Mouse (Mus musculus) liver, embryonic 13.5 days (tissue): ENCODE results near the gene Kif1c. TPM values are rescaled to one million over a fixed set of nuclear protein-coding genes. Genes with fewer than 3 reads are reported as not detected.
"Not testable (repeated sequence)": the region's sequence is repeated elsewhere in the genome, so short reads cannot be mapped to it uniquely, and the experiment has no call there.

Source experiments
- ATAC-seq: fragments of 200-750 bp; cut with Nextera tagmentation; 2 replicates; pipeline ENCODE4 v1.8.0; 2017; ENCODE audit warnings: low read depth, mild to moderate bottlenecking, moderate number of reproducible peaks, moderate library complexity
- DNase-seq: peaks from one replicate; pipeline ENCODE4 v3.0.0; 2022
- H3K27ac ChIP-seq: fragments of 300-500 bp; sonication (generic); 2 replicates; pipeline ENCODE4 v1.5.1; 2015; ENCODE audit warnings: moderate library complexity, mild to moderate bottlenecking, inconsistent platforms
- H3K27me3 ChIP-seq: fragments of 300-500 bp; sonication (generic); 2 replicates; pipeline ENCODE4 v1.6.1; 2015; ENCODE audit warnings: mild to moderate bottlenecking, inconsistent platforms
- H3K36me3 ChIP-seq: fragments of 300-500 bp; sonication (generic); 2 replicates; pipeline ENCODE4 v1.6.1; 2015; ENCODE audit warnings: mild to moderate bottlenecking, inconsistent platforms
- H3K4me1 ChIP-seq: fragments of 300-500 bp; sonication (generic); replicated peaks from 2 replicates; pipeline ENCODE4 v1.6.1; 2015; ENCODE audit warnings: inconsistent platforms
- H3K4me2 ChIP-seq: fragments of 300-500 bp; sonication (generic); 2 replicates; pipeline ENCODE4 v1.6.1; 2015; ENCODE audit warnings: inconsistent platforms, mild to moderate bottlenecking, moderate library complexity
- H3K4me3 ChIP-seq: fragments of 300-500 bp; sonication (generic); replicated peaks from 2 replicates; pipeline ENCODE4 v1.5.1; 2015; ENCODE audit warnings: mild to moderate bottlenecking, inconsistent platforms
- H3K9ac ChIP-seq: fragments of 300-500 bp; sonication (generic); 2 replicates; pipeline ENCODE4 v1.6.1; 2015; ENCODE audit warnings: mild to moderate bottlenecking, inconsistent platforms
- H3K9me3 ChIP-seq: fragments of 300-500 bp; sonication (generic); replicated peaks from 2 replicates; pipeline ENCODE4 v1.6.1; 2016; ENCODE audit warnings: inconsistent platforms
- WGBS: fragments of 180-500 bp; shearing (Covaris S2); methylation state at CpG from one replicate; pipeline ENCODE4 v1.1.7; 2015; ENCODE audit not compliant: insufficient replicate concordance; 5-methylcytosine and 5-hydroxymethylcytosine counted together
- microRNA-seq: library from miRNA; unstranded; fragments of <30 nt; microRNA quantifications from one replicate; pipeline ENCODE4, GENCODE M21; 2016
- polyA plus RNA-seq: library from polyadenylated mRNA; unstranded; fragments of >200 nt; fragmentation: Nextera tagmentation; extraction: Ambion mirVana; gene quantifications from 2 replicates; pipeline ENCODE4 v1.2.1, GENCODE M21; 2015

Gene Kif1c
- polyA plus RNA-seq, 1 experiment from 2014 or later: 0.73 TPM

GRCm38 (mm10) chr11:70776830-70777571, 76.7 kb downstream of the Kif1c start:
- no peak overlapping the region for H3K4me2 ChIP-seq
- H3K27me3 ChIP-seq: no peaks in the 10 kb centered on the region
- WGBS: 26% methylated on average over 17 of the region's 17 CpGs
- H3K4me3 ChIP-seq: no peak overlapping the region
- no peak overlapping the region for H3K27ac ChIP-seq
- peaks cover 4% of the 10 kb centered on the region for H3K4me1 ChIP-seq
- DNase-seq: peak; percentile 49
- no peak overlapping the region for H3K9ac ChIP-seq
- peaks cover 5% of the 10 kb centered on the region for H3K36me3 ChIP-seq
- ATAC-seq: peak; percentile 77
- no peaks in the 10 kb centered on the region for H3K9me3 ChIP-seq

DNA sequence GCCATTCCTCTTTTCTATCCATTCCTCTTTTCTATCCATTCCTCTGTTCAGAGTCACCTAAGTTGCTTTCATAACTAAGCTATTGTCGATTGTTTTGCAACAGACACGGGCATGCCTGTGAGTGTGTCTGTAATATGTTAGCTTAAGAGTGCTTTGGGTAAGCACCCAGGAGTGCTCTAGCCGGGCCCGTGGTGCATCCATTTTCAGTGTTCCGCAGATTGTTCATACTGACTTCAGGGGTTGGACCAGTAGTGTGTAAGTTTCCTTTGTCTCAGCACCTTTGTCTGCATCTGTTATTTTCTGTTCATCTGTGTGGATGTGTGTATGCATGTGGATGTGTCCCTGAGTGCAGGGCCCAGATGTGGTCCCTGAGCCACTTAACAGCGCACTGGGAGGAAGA, 77.3 kb downstream of the Kif1c start:
- H3K4me1 ChIP-seq: peaks cover 4% of the 10 kb centered on the region
- ATAC-seq: no peak
- H3K9ac ChIP-seq: no peak overlapping the region
- H3K4me3 ChIP-seq: no peak overlapping the region
- no peaks in the 10 kb centered on the region for H3K27me3 ChIP-seq
- H3K36me3 ChIP-seq: no peaks in the 10 kb centered on the region
- no peak for DNase-seq
- H3K9me3 ChIP-seq: no peaks in the 10 kb centered on the region
- 54% methylated on average over 6 of the region's 6 CpGs for WGBS
- H3K4me2 ChIP-seq: no peak overlapping the region
- no peak overlapping the region for H3K27ac ChIP-seq

- not testable (repeated sequence) for DNase-seq, H3K9me3 ChIP-seq, ATAC-seq, H3K4me1 ChIP-seq, H3K27ac ChIP-seq, H3K4me2 ChIP-seq, H3K36me3 ChIP-seq, H3K9ac ChIP-seq, H3K27me3 ChIP-seq, H3K4me3 ChIP-seq
- WGBS: 15% methylated on average over 6 of the region's 6 CpGs
Observed at GRCm38 (mm10) chr11:70778058-70778457, 77.7 kb downstream of the Kif1c start.

Small RNA genes within 50 kb of the gene (microRNA-seq; reads per million reads assigned to microRNA genes)
- gene Gm22760: not detected
- not detected for gene Mir6925

Other genes with a start within 250 kb of the Kif1c start
- gene Med11, start 248.6 kb upstream of the Kif1c start, polyA plus RNA-seq: 17.2 and 19.1 TPM in 2 replicates
- 0.07 and 0.17 TPM in 2 replicates for gene Zmynd15, start 241.1 kb upstream of the Kif1c start, polyA plus RNA-seq
- gene Cxcl16, start 240.6 kb upstream of the Kif1c start, polyA plus RNA-seq: 0.70 and 1.4 TPM in 2 replicates
- 2.1 and 2.5 TPM in 2 replicates for gene Tm4sf5, start 195.3 kb upstream of the Kif1c start, polyA plus RNA-seq
- 0.23 and 0.46 TPM in 2 replicates for gene Vmo1, start 185.9 kb upstream of the Kif1c start, polyA plus RNA-seq
- gene Gltpd2, start 181.4 kb upstream of the Kif1c start, polyA plus RNA-seq: 19.6 and 20.0 TPM in 2 replicates
- gene Psmb6, start 175.2 kb upstream of the Kif1c start, polyA plus RNA-seq: 372 and 419 TPM in 2 replicates
- not detected in 2 replicates for gene Gm40193, start 167.6 kb upstream of the Kif1c start, polyA plus RNA-seq
- gene Pld2, start 160.5 kb upstream of the Kif1c start, polyA plus RNA-seq: 1.3 and 1.5 TPM in 2 replicates
- gene Mink1, start 137.7 kb upstream of the Kif1c start, polyA plus RNA-seq: 3.5 and 5.2 TPM in 2 replicates
- gene 4930544D05Rik, start 84.7 kb upstream of the Kif1c start, polyA plus RNA-seq: not detected in 2 replicates
- gene Chrne, start 81.3 kb upstream of the Kif1c start, polyA plus RNA-seq: not detected in 2 replicates
- gene Gp1ba, start 61.4 kb upstream of the Kif1c start, polyA plus RNA-seq: 2.8 and 4.7 TPM in 2 replicates
- 74.2 and 81.0 TPM in 2 replicates for gene Rnf167, start 53.3 kb upstream of the Kif1c start, polyA plus RNA-seq
- gene Slc25a11, start 53.1 kb upstream of the Kif1c start, polyA plus RNA-seq: 72.8 and 73.8 TPM in 2 replicates
- 1,347 and 1,531 TPM in 2 replicates for gene Pfn1, start 45.9 kb upstream of the Kif1c start, polyA plus RNA-seq
- gene Eno3, start 43.3 kb upstream of the Kif1c start, polyA plus RNA-seq: 5.5 and 6.7 TPM in 2 replicates
- 69.2 and 72.4 TPM in 2 replicates for gene Spag7, start 31.1 kb upstream of the Kif1c start, polyA plus RNA-seq
- gene Camta2, start 12.4 kb upstream of the Kif1c start, polyA plus RNA-seq: 2.8 and 3.6 TPM in 2 replicates
- 1.2 and 1.3 TPM in 2 replicates for gene Inca1, start 393 bp upstream of the Kif1c start, polyA plus RNA-seq
- gene Zfp3, start 63.7 kb downstream of the Kif1c start, polyA plus RNA-seq: 1.2 and 1.8 TPM in 2 replicates
- 0.18 and 0.41 TPM in 2 replicates for gene Scimp, start 112.0 kb downstream of the Kif1c start, polyA plus RNA-seq
- gene Rabep1, start 144.2 kb downstream of the Kif1c start, polyA plus RNA-seq: 17.6 and 18.6 TPM in 2 replicates